Mouse (Mus musculus) midbrain, embryonic 10.5 days (tissue): ENCODE measurements around the gene Tmem106b. TPM values are rescaled to one million over a fixed set of nuclear protein-coding genes. Genes with fewer than 3 reads are reported as not detected.

Experiments
- DNase-seq: peaks from one replicate; pipeline ENCODE4 v3.0.0-alpha.2; 2017; ENCODE audit warnings: low spot score
- H3K27ac ChIP-seq: fragments of 300-500 bp; sonication (generic); replicated peaks from 2 replicates; pipeline ENCODE4 v1.5.1; 2016; ENCODE audit warnings: mild to moderate bottlenecking
- H3K27me3 ChIP-seq: fragments of 300-500 bp; sonication (generic); 2 replicates; pipeline ENCODE4 v1.6.1; 2016; ENCODE audit warnings: low read depth, mild to moderate bottlenecking; ENCODE audit not compliant: poor library complexity, severe bottlenecking
- H3K36me3 ChIP-seq: fragments of 300-500 bp; sonication (generic); 2 replicates; pipeline ENCODE4 v1.6.1; 2016; ENCODE audit warnings: mild to moderate bottlenecking, moderate library complexity
- H3K4me1 ChIP-seq: fragments of 300-500 bp; sonication (generic); 2 replicates; pipeline ENCODE4 v1.6.1; 2016
- H3K4me3 ChIP-seq: fragments of 300-500 bp; sonication (generic); 2 replicates; pipeline ENCODE4 v1.5.1; 2016; ENCODE audit warnings: mild to moderate bottlenecking, moderate library complexity
- H3K9me3 ChIP-seq: fragments of 300-500 bp; sonication (generic); replicated peaks from 2 replicates; pipeline ENCODE4 v1.6.1; 2016; ENCODE audit warnings: mild to moderate bottlenecking
- WGBS: fragments of 180-500 bp; shearing (Covaris S2); methylation state at CpG from one replicate; pipeline ENCODE4 v1.1.7; 2016; 5-methylcytosine and 5-hydroxymethylcytosine counted together
- polyA plus RNA-seq: library from polyadenylated mRNA; unstranded; fragments of >200 nt; fragmentation: Nextera tagmentation; extraction: Ambion mirVana; gene quantifications from 2 replicates; pipeline ENCODE4 v1.2.1, GENCODE M21; 2016

The Tmem106b gene
- polyA plus RNA-seq, 1 experiment from 2014 or later, result 19.2 TPM

DNA sequence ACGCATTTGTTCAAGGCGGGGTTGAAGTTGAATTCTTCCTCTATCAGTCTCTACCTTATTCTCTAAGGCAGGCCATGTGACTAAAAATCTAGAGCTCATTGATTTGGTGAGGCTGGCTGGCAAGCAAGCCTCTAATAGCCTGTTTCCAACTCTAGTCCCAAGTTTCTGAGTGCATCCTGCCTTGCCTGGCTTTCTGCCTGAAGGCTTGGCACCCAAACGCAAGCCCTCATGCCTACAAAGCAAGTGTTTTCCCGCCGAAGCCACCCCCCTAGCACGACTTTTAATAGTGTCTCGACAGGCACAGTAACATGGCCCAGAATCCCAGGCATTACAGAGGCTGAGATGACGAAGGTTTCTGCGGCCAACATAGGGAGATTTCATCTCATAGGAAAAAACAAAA is 13.3 kb downstream of the Tmem106b start:
- H3K36me3 ChIP-seq, result peaks cover 74% of the 10 kb centered on the region
- no peak overlapping the region for H3K27ac ChIP-seq
- no peak for DNase-seq
- H3K9me3 ChIP-seq, result no peaks in the 10 kb centered on the region
- WGBS, result 91% methylated on average over 9 of the region's 9 CpGs
- no peaks in the 10 kb centered on the region for H3K4me1 ChIP-seq
- no peak overlapping the region for H3K4me3 ChIP-seq
- H3K27me3 ChIP-seq, result no peaks in the 10 kb centered on the region

DNA sequence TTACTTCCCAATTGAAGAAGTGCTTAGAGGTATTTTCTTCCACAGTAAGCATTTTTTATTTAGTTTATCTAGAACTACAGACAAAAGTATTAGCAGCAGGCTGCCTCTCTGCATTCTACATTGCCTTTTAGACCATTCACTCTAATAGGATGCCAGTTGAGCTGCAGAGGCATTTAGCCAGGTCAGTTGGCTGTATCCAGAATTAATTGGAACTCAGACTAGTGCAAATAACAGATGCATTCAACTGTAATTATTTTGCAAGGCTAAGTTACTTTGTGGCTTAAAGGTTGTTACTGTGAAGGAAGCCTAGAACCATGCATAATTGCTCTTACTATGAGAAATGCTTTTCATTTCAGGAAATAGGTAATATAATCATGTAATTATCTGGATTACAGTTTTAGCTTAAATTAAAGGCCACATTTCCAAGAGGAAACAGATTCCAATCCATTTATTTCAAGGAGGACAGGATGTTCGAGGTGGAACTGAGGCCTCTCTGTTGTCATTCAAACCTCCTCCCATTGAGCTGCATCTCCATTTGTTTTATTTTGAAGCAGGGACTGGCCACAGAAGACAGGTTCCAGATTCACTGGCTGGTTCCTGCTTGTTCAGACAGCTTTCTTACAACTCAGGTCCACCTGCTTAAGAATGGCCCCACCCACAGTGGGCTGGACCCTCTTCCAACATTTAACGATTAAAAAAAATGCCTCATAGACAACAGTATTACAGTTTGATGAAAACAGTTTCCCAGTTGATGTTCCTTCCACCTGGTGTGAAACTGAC is 27.3 kb downstream of the Tmem106b start:
- DNase-seq, result no peak

DNA sequence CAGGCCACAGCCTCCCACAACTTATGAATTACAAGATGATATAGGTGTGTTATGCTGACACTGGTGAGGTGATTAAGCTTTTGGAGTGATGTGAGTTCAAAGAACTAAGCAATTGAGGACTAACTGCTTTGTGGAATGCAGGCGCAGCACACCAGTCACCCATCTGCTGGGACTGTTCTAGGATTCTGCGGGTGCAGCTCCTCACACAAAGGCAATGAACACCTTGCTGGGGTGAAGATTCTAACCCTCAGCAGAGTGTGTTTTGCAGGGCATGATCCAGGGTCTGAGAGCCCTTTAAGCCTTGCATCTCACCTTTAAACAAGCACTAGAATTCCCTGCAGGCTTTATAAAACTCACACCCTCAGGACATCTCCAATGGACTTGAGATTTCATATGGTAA is 30.6 kb downstream of the Tmem106b start:
- WGBS, result 88% methylated on average over 2 of the region's 2 CpGs
- Histone ChIP-seq H3K4me1 (no peaks in the 10 kb centered on the region), H3K36me3 (no peaks in the 10 kb centered on the region)

More for the DNA sequence above, 27.3 kb downstream of the Tmem106b start:
- Histone ChIP-seq H3K27me3 (no peaks in the 10 kb centered on the region), H3K4me1 (no peaks in the 10 kb centered on the region), H3K36me3 (no peaks in the 10 kb centered on the region), H3K4me3 (no peak overlapping the region), H3K9me3 (no peaks in the 10 kb centered on the region), H3K27ac (no peak overlapping the region)
- WGBS, result 78% methylated on average over 2 of the region's 2 CpGs

DNA sequence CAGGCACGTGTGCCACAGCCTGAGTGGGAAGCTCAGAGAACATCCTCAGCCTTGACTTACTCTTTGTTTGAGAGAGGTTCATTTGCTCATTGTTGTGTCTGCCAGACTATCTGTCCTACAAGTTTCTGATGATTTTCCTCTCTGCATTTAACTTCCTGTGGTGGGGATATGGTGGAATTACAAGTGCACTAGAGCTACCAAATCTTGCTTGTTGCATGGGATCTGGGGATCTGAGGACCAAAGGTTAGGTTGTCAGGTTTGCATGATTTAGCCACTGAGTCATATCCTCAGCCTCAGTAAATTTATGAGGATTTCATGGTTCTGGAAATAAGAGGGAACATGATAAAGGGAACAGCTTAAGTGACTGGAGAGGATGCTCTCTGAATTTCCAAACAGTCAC is 39.1 kb downstream of the Tmem106b start:
- 74% methylated on average over 1 of the region's 1 CpGs for WGBS

More for the DNA sequence above, 30.6 kb downstream of the Tmem106b start:
- DNase-seq, result no peak
- H3K27me3 ChIP-seq, result no peaks in the 10 kb centered on the region
- no peaks in the 10 kb centered on the region for H3K9me3 ChIP-seq
- H3K27ac ChIP-seq, result no peak overlapping the region
- H3K4me3 ChIP-seq, result no peak overlapping the region

DNA sequence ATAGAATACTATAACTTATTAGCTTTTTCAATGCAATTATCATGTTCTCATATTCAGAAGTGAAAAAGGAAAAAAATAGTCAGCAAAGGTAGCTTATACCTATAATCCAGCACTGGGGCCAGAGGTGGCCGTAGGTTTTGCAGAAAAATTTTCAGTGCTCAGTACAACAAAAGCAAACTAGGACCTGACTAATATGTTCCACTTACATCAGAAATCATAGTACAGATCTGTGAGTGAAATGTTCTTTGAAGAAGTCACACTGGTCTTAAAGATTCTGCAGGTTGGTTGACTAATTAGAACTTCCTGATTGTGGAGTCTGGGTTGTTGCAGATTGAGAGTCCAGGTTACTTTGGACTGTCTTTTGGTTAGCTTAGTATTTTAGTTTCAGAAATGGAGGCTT is 67.7 kb downstream of the Tmem106b start:
- 96% methylated on average over 1 of the region's 1 CpGs for WGBS
- no peak overlapping the region for H3K27ac ChIP-seq
- H3K36me3 ChIP-seq, result no peaks in the 10 kb centered on the region

More for the DNA sequence above, 39.1 kb downstream of the Tmem106b start:
- H3K9me3 ChIP-seq, result no peaks in the 10 kb centered on the region
- no peaks in the 10 kb centered on the region for H3K27me3 ChIP-seq
- no peaks in the 10 kb centered on the region for H3K36me3 ChIP-seq
- no peak overlapping the region for H3K4me3 ChIP-seq
- H3K27ac ChIP-seq, result no peak overlapping the region
- DNase-seq, result no peak
- no peaks in the 10 kb centered on the region for H3K4me1 ChIP-seq

More for the DNA sequence above, 67.7 kb downstream of the Tmem106b start:
- no peaks in the 10 kb centered on the region for H3K27me3 ChIP-seq
- DNase-seq, result no peak
- no peak overlapping the region for H3K4me3 ChIP-seq
- H3K9me3 ChIP-seq, result no peaks in the 10 kb centered on the region
- H3K4me1 ChIP-seq, result no peaks in the 10 kb centered on the region

Other genes starting within 250 kb of the Tmem106b start
- 0.02 and 0.16 TPM in 2 replicates for gene Vwde, start 155.2 kb downstream of the Tmem106b start, polyA plus RNA-seq